ENCODE assay signal across 8 mouse cellular contexts in genomic region chr11:8467403-8468160, GRCm38 (mm10).
A peak's percentile ranks its signal among the peaks of the same experiment; 100 is the strongest.
DNase-seq lines count a peak whose midpoint lies in the region; ATAC-seq and TF ChIP-seq lines count a peak whose summit lies in the region.

No protein-coding gene starts in this region.

- peak; percentile 55 for ATAC-seq in embryonic facial prominence, embryonic 15.5 days (ENCODE audit: insufficient number of reproducible peaks, low FRiP score, low TSS enrichment, low read depth)
- ATAC-seq in intestine, embryonic 15.5 days, result no peak
- peak; percentile 37; the same call in 1 of the 2 replicates for ATAC-seq in neural tube, embryonic 12.5 days (ENCODE audit: low FRiP score, low read depth)

- peak overlapping the region; percentile 60 for H3K4me3 ChIP-seq in lung, adult 2 months (replicated peaks; ENCODE audit: extremely low read depth, low read depth, low read length)
- H3K4me3 ChIP-seq in embryonic facial prominence, embryonic 15.5 days (replicated peaks), result peak overlapping the region; percentile 52
- peak overlapping the region; percentile 45 for H3K4me3 ChIP-seq in intestine, embryonic 15.5 days (replicated peaks)
- H3K4me3 ChIP-seq in neural tube, embryonic 12.5 days, result peak overlapping the region; percentile 28

- H3K27me3 ChIP-seq in embryonic facial prominence, embryonic 15.5 days, result no peaks in the 10 kb centered on the region
- H3K27me3 ChIP-seq in intestine, embryonic 15.5 days (replicated peaks), result no peaks in the 10 kb centered on the region
- no peaks in the 10 kb centered on the region for H3K27me3 ChIP-seq in neural tube, embryonic 12.5 days (replicated peaks)

- peak overlapping the region; percentile 71 for H3K4me2 ChIP-seq in embryonic facial prominence, embryonic 15.5 days (replicated peaks)
- peak overlapping the region; percentile 84 for H3K4me2 ChIP-seq in intestine, embryonic 15.5 days (replicated peaks)
- H3K4me2 ChIP-seq in neural tube, embryonic 12.5 days (replicated peaks), result peak overlapping the region; percentile 80

- no peak for DNase-seq in lung, adult 2 months
- DNase-seq in lung, adult 18-20 months, result no peak
- DNase-seq in right cerebral cortex, postnatal 36 days (ENCODE audit: low spot score in 2 of 2), result no peak
- no peak for DNase-seq in cerebellum, adult 18-20 months
- no peak for DNase-seq in cerebellum, postnatal 10 days

- no peaks in the 10 kb centered on the region; the same call in 1 of the 2 replicates for H3K36me3 ChIP-seq in embryonic facial prominence, embryonic 15.5 days
- H3K36me3 ChIP-seq in intestine, embryonic 15.5 days, result 0 out of 2 replicates have a peak, but pooled peaks cover 5% of the 10 kb centered on the region
- H3K36me3 ChIP-seq in neural tube, embryonic 12.5 days, result no peaks in the 10 kb centered on the region

- no peak for TF ChIP-seq POLR2A in lung, adult 2 months (IDR thresholded peaks at IDR 0.05; ENCODE audit: borderline replicate concordance, extremely low read depth, low read depth, low read length)

- H3K4me1 ChIP-seq in lung, adult 2 months (ENCODE audit: control insufficient read depth, insufficient read depth, low read length), result peaks cover 26% of the 10 kb centered on the region
- peaks cover 54% of the 10 kb centered on the region for H3K4me1 ChIP-seq in embryonic facial prominence, embryonic 15.5 days
- peaks cover 54% of the 10 kb centered on the region for H3K4me1 ChIP-seq in intestine, embryonic 15.5 days (replicated peaks)
- H3K4me1 ChIP-seq in neural tube, embryonic 12.5 days, result peaks cover 28% of the 10 kb centered on the region

- WGBS in lung, adult 2 months, result 44% methylated on average over 13 of the region's 13 CpGs
- 7% methylated on average over 13 of the region's 13 CpGs for WGBS in embryonic facial prominence, embryonic 15.5 days
- 33% methylated on average over 13 of the region's 13 CpGs for WGBS in intestine, embryonic 15.5 days
- 31% methylated on average over 13 of the region's 13 CpGs for WGBS in neural tube, embryonic 12.5 days

- H3K9me3 ChIP-seq in embryonic facial prominence, embryonic 15.5 days (replicated peaks), result no peaks in the 10 kb centered on the region
- no peaks in the 10 kb centered on the region for H3K9me3 ChIP-seq in intestine, embryonic 15.5 days
- H3K9me3 ChIP-seq in neural tube, embryonic 12.5 days, result no peaks in the 10 kb centered on the region

- peak overlapping the region; percentile 96 for H3K27ac ChIP-seq in embryonic facial prominence, embryonic 15.5 days (replicated peaks)
- peak overlapping the region; percentile 89 for H3K27ac ChIP-seq in intestine, embryonic 15.5 days
- H3K27ac ChIP-seq in neural tube, embryonic 12.5 days, result no peak overlapping the region

- peak overlapping the region; percentile 46 for H3K9ac ChIP-seq in embryonic facial prominence, embryonic 15.5 days
- H3K9ac ChIP-seq in intestine, embryonic 15.5 days, result peak overlapping the region; percentile 60; the same call in 1 of the 2 replicates
- H3K9ac ChIP-seq in neural tube, embryonic 12.5 days, result no peak overlapping the region

- TF ChIP-seq CTCF in lung, adult 2 months (IDR thresholded peaks at IDR 0.05; ENCODE audit: insufficient read depth, low read length), result no peak
